Mouse (Mus musculus): Measurements from ENCODE around the gene Hic2. TPM values are rescaled to one million over a fixed set of nuclear protein-coding genes. Genes with fewer than 3 reads are reported as not detected.

Gene Hic2
- total and polyA plus RNA-seq, 3 experiments = 5.9 to 9.5 TPM; not detected in 1

DNA sequence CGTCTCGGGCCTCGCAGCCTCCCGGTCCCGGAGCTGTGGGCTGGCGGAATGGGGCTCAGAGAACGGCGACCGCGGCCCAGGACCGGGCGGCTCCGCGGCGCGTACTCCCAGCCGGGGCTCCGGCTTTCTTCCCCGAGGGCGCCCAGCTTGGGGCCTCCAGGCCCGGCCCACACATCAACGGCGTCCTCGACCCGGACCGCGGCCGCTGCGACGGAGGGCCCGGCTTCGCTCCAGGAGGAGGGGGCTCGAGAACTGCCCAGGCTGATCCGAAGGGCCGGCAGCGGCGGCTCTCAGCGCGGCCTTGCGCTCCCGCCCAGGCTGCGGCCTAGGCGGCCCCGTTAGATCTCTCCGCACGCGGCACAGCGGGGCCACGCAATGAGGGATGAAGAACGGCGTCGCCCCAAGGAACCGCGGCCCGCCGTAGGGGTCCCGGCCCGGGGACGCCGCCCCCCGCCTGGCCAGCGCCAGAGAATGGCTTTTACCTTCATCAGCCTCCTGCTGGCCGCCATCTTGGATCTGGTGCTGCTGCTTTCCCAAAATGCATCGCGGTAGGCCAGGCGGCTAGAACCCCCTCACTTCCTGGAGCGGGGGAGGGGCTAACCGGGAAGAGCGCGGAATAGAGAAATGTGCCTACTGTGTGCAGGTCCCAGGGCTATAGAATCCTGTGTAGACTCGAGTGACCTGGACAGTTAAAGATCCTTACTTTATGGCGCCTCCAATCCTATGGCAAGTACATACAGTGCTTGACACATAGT is 32.2 kb upstream of the Hic2 start (continued):
- TF ChIP-seq USF1 (IDR thresholded peaks at IDR 0.05; ENCODE audit: low read depth, low read length) (peak; percentile 20; the same call in 1 of the 2 replicates), ZNF384 (IDR thresholded peaks at IDR 0.05; ENCODE audit: low read depth, low read length) (no peak), RAD21 (IDR thresholded peaks at IDR 0.05; ENCODE audit: low read depth, low read length) (no peak), MYC (IDR thresholded peaks at IDR 0.05; ENCODE audit: low read depth, low read length) (peak; percentile 39; the same call in 1 of the 2 replicates)

DNA sequence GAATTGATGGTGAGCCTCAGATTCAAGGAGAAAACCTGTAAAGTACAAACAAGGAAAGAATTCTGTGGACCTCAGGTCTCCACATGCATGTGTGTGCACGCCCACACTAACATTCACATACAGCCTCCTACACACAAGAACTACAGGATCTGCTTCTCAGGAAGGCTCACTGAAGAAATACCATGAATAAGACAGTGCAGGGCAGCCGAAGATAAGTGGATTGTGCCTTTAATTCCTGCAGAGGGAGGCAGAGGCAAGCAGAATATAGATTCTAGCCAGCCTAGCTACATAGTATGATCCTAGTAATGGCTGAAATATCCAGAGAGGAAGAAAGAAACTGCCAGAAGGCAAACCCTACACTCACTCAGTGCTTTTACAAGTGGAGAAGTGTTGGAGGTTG is 31.4 kb upstream of the Hic2 start:
- H3K27ac ChIP-seq (ENCODE audit: control insufficient read depth, low read depth, low read length) = peak overlapping the region; percentile 29
- H3K79me2 ChIP-seq (ENCODE audit: control insufficient read depth, insufficient read depth, low read length, poor library complexity) = peaks cover 35% of the 10 kb centered on the region
- H3K9me3 ChIP-seq (replicated peaks; ENCODE audit: insufficient read depth, low read length) = no peaks in the 10 kb centered on the region
- H3K27me3 ChIP-seq (ENCODE audit: control insufficient read depth in 1 of 2, insufficient read depth in 2 of 2, low read length in 2 of 2) = no peaks in the 10 kb centered on the region
- peak overlapping the region; percentile 85; a peak in 3 of 4 replicates for H3K4me3 ChIP-seq (ENCODE audit: control insufficient read depth in 1 of 2, insufficient read depth in 1 of 2, low read depth in 2 of 2, low read length in 2 of 2)
- H3K4me1 ChIP-seq (ENCODE audit: control insufficient read depth in 1 of 2, insufficient read depth in 2 of 2, low read length in 2 of 2) = peaks cover 9 to 18% of the 10 kb centered on the region in 2 experiments
- TF ChIP-seq USF1 (IDR thresholded peaks at IDR 0.05; ENCODE audit: low read depth, low read length) = no peak
- TF ChIP-seq CHD2 (IDR thresholded peaks at IDR 0.05; ENCODE audit: low read length) = no peak
- TF ChIP-seq ZC3H11A (IDR thresholded peaks at IDR 0.05; ENCODE audit: low read depth, low read length) = peak; percentile 55; the same call in 1 of the 2 replicates
- TF ChIP-seq TAL1 (IDR thresholded peaks at IDR 0.05; ENCODE audit: low read length) = no peak
- TF ChIP-seq SMC3 (IDR thresholded peaks at IDR 0.05; ENCODE audit: low read depth, low read length) = peak; percentile 74
- TF ChIP-seq CTCF (IDR thresholded peaks at IDR 0.05 in 2 of 3, conservative IDR thresholded peaks at IDR 0.05 in 1 of 3; ENCODE audit: control insufficient read depth in 1 of 3, insufficient read depth in 1 of 3, low read depth in 2 of 3, low read length in 3 of 3, poor library complexity in 1 of 3, severe bottlenecking in 1 of 3) = peak; percentile 14 to 74 (median 43); a peak in 4 of 6 replicates
- peak; percentile 77 for TF ChIP-seq RAD21 (IDR thresholded peaks at IDR 0.05; ENCODE audit: low read depth, low read length)
- TF ChIP-seq GATA1 (IDR thresholded peaks at IDR 0.05; ENCODE audit: low read depth, low read length) = 0 out of 2 replicates have a peak, but pooled peaks have one; percentile 33
- peak; percentile 49; the same call in 1 of the 2 replicates for TF ChIP-seq TBP (IDR thresholded peaks at IDR 0.05; ENCODE audit: low read depth, low read length)
- 0 out of 2 replicates have a peak, but pooled peaks have one; percentile 7 for TF ChIP-seq MYC (IDR thresholded peaks at IDR 0.05; ENCODE audit: low read depth, low read length)
- H3K36me3 ChIP-seq (ENCODE audit: control insufficient read depth in 1 of 2, insufficient read depth in 2 of 2, low read length in 2 of 2) = peaks cover 5 to 25% of the 10 kb centered on the region in 2 experiments
- DNase-seq (ENCODE audit: low read depth, low spot score) = peak; percentile 82
- H3K9ac ChIP-seq (ENCODE audit: control insufficient read depth, low read depth, low read length, poor library complexity, severe bottlenecking) = peak overlapping the region; percentile 95

DNA sequence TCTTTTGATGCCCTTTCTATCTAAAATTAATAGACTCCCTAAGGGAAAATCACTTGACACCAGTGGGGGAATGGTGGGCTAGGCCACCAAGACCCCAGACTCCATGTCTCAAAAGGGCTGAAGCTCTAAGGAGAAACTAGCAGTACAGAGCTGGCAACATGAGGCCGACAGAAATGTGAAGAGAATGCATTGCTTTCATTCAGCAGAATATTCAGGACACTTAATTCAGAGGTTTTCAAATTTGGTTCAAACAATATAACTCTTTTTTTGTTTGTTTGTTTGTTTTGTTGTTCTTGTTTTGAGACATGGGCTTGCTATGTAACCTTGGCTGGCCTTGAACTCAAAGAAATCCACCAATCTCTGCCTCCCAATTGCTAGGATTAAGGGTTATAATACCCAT is 30.8 kb upstream of the Hic2 start, which contains the start of gene Ube2l3:
TSS of gene Ube2l3 (minus strand) at position 101 of the 400 bp plus-strand sequence.
- Histone ChIP-seq H3K27ac (ENCODE audit: control insufficient read depth, low read depth, low read length) (peak within 1 kb of the TSS; percentile 29), H3K9ac (ENCODE audit: control insufficient read depth, low read depth, low read length, poor library complexity, severe bottlenecking) (peak within 1 kb of the TSS; percentile 95), H3K9me3 (replicated peaks; ENCODE audit: insufficient read depth, low read length) (no peaks in the 10 kb centered on the region), H3K4me1 (ENCODE audit: control insufficient read depth in 1 of 2, insufficient read depth in 2 of 2, low read length in 2 of 2) (peaks cover 9 to 18% of the 10 kb centered on the region in 2 experiments), H3K4me3 (ENCODE audit: control insufficient read depth in 1 of 2, insufficient read depth in 1 of 2, low read depth in 2 of 2, low read length in 2 of 2) (peak within 1 kb of the TSS; percentile 85), H3K79me2 (ENCODE audit: control insufficient read depth, insufficient read depth, low read length, poor library complexity) (peaks cover 33% of the 10 kb centered on the region), H3K36me3 (ENCODE audit: control insufficient read depth in 1 of 2, insufficient read depth in 2 of 2, low read length in 2 of 2) (peaks cover 3 to 22% of the 10 kb centered on the region in 2 experiments), H3K27me3 (ENCODE audit: control insufficient read depth in 1 of 2, insufficient read depth in 2 of 2, low read length in 2 of 2) (no peaks in the 10 kb centered on the region)
- TF ChIP-seq POLR2AphosphoS2 (IDR thresholded peaks at IDR 0.05; ENCODE audit: low read length) (no peak), ZMIZ1 (IDR thresholded peaks at IDR 0.05; ENCODE audit: low read depth, low read length) (no peak), MYC (IDR thresholded peaks at IDR 0.05; ENCODE audit: low read depth, low read length) (no peak), ZNF384 (IDR thresholded peaks at IDR 0.05; ENCODE audit: low read depth, low read length) (no peak), ZC3H11A (IDR thresholded peaks at IDR 0.05; ENCODE audit: low read depth, low read length) (no peak), RCOR1 (IDR thresholded peaks at IDR 0.05; ENCODE audit: low read depth, low read length) (no peak), SMC3 (IDR thresholded peaks at IDR 0.05; ENCODE audit: low read depth, low read length) (no peak), KAT2A (conservative IDR thresholded peaks at IDR 0.05; ENCODE audit: low read depth, low read length) (no peak), TBP (IDR thresholded peaks at IDR 0.05; ENCODE audit: low read depth, low read length) (no peak), SIN3A (IDR thresholded peaks at IDR 0.05; ENCODE audit: low read length) (no peak), CHD2 (IDR thresholded peaks at IDR 0.05; ENCODE audit: low read length) (no peak), MAFK (IDR thresholded peaks at IDR 0.05; ENCODE audit: borderline replicate concordance, low read depth, low read length) (no peak), POLR2AphosphoS5 (IDR thresholded peaks at IDR 0.05; ENCODE audit: borderline replicate concordance, low read depth, low read length) (no peak), GATA1 (IDR thresholded peaks at IDR 0.05; ENCODE audit: low read depth, low read length) (no peak), UBTF (IDR thresholded peaks at IDR 0.05; ENCODE audit: borderline replicate concordance, insufficient read depth, low read depth, low read length) (no peak)
- no peak for DNase-seq (ENCODE audit: low read depth, low spot score)
